Mouse (Mus musculus): ENCODE measurements around the gene Arf1.
A peak's percentile ranks its signal among the peaks of the same experiment; 100 is the strongest.

- no peak for TF ChIP-seq CTCF (IDR thresholded peaks at IDR 0.05; ENCODE audit: low read depth)
- TF ChIP-seq EP300 (IDR thresholded peaks at IDR 0.05; ENCODE audit: low read depth): 0 out of 2 replicates have a peak, but pooled peaks have one; percentile 25
Observed at GRCm38 (mm10) chr11:59192059-59192386, 36.0 kb downstream of the Arf1 start, which contains the start of gene Guk1.
